Mouse (Mus musculus) spleen, adult 12 weeks (tissue): ENCODE results near the gene Hhip.
"Not testable (repeated sequence)": the region's sequence is repeated elsewhere in the genome, so short reads cannot be mapped to it uniquely, and the experiment has no call there.

ENCODE experiments used
- DNase-seq: peaks from one replicate; pipeline ENCODE4 v3.0.0; 2022; ENCODE audit warnings: low spot score

The Hhip gene

DNA sequence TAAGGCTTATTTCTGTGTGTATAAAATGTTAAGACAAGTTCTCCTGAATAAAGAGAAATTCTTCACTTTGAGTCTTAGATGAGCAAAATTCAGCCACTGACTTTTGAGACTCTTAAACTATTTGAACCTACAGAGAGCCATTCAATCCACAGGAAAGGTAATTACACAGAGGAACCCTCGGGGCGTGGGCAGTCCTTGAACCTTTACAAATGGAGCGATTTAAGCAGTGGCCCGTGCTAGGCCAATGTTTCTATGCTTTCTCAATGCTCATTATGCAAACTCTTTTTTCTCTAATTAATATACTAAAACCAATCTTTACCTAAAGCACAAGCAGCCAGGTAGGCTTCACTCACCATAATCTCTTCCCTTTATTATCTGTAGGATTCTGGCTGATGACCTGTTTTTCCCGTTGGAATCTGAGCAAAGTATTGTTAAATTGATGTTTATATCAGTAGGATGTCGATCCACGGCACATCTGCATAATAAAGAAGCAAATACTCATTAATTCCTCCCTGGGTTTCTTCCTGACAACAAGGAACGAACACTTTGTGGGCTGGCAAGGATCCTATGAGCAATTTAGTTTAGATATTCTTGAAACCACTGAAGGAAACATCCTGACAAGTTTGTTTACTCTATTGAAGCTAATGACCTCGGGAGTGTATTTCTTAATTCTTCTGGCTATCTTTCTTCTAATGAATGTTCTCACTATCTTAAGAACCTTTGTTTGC, 65.5 kb downstream of the Hhip start:
- DNase-seq = no peak

DNA sequence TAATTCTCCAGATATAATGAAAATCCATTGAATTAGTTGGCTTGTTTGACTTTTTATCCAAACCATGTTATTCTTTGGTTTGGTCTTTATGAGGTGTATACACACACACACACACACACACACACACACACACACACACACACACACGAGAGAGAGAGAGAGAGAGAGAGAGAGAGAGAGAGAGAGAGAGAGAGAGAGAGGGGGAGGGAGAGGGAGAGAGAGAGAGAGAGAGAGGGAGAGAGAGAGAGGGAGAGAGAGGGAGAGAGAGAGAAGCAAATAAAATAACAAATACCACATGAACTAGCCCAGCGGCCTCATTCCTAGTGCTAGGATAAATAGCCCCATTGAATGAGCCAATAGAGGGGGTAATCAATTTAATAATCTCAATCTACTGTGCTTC, 66.4 kb downstream of the Hhip start:
- DNase-seq = not testable (repeated sequence)

DNA sequence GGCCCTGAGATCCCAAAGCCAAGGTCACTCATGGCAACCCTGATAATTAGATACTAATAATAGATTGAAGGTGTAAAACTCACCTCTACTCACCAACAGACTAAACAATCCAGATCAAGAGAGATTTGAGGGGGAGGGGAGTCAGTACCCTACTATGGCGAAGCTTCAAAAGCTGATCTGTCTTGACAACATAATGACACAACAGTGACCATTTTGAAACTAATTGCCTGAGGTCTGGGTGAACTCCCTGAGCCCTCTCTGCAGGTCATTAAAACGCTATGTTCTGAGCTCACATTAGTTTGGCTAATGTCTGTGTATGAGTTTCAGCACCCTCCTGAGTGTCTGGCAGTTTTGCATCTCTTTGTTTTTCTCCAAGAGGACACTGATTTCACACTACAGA, 72.9 kb downstream of the Hhip start:
- no peak for DNase-seq

- no peak for DNase-seq
These were observed 75.7 kb downstream of the Hhip start for GRCm38 (mm10) chr8:79982144-79982543.

GRCm38 (mm10) chr8:79966159-79966558, 91.6 kb downstream of the Hhip start:
- DNase-seq = no peak

GRCm38 (mm10) chr8:79952857-79953256, 104.9 kb downstream of the Hhip start:
- DNase-seq = no peak

DNA sequence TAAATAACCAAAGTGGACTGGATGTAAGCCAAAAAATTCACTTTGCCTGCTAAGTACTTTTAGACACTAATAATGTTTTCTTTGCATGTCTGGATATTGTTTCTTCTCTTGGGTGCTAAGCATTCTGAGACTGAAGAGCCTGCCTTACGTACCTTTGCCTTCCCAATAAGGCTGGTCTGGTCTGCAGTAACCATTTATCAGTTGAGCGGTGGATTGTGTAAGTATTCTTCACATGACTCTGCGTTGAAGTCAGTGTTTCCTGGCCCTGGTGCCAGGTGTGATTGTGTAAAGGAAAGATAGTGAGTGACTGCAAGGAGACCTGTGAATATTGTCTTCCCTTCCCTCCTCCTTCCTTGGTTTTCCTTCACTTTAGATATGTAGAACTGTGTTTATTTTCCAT, 107.4 kb downstream of the Hhip start:
- DNase-seq = no peak

DNA sequence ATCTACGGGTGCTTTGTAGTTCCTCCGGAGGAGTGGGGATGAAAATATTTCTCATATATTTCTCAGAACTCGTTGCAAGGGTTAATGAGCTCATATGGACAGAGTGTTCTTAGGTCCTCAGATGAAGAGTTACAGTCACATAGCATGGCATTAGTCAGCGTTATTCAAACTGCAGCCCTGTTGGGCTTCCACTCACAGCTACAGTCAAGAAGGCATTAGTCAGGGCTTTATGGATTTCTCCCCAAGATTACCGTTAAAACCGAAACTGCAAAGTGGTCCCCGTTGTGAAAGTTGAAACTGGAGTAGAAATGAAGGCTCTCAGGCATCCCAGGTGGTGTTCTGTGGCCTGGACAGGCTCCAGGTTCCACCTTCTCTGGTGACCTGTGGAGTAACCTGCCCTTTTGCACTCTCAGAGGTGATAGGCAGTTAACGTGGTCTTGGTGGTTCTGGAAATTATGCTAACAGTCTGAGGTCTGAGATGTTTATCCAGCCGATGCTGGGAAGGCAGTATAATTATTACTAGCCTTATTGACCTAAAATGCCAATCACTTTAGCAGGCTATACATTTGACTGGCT, 112.2 kb downstream of the Hhip start:
- no peak for DNase-seq

- DNase-seq = no peak
These were observed 116.7 kb downstream of the Hhip start for GRCm38 (mm10) chr8:79941070-79941469.

- no peak for DNase-seq
These were observed 120.9 kb downstream of the Hhip start for GRCm38 (mm10) chr8:79936856-79937445.

GRCm38 (mm10) chr8:79935793-79936192, 122.0 kb downstream of the Hhip start:
- DNase-seq = no peak

GRCm38 (mm10) chr8:79929202-79929601, 128.6 kb downstream of the Hhip start:
- DNase-seq = no peak

GRCm38 (mm10) chr8:79917211-79917610, 140.6 kb downstream of the Hhip start:
- no peak for DNase-seq
